28 mouse cellular contexts compared by ENCODE assay signal in genomic region chr16:13907297-13907696, GRCm38 (mm10).
"Had no signal": no experiment of that assay in that cellular context is flagged by ENCODE, and none has a peak within 500 bp of the region (broad histone marks: within the 10 kb centered on the region; RNA-seq: fewer than 3 reads in every experiment).

No protein-coding gene starts in this region.

- DNase-seq: gastrocnemius, postnatal 14 days; gastrocnemius, postnatal 36 days; heart, adult 11 months; heart, postnatal 10 days; heart, postnatal 4 days; kidney, adult 11 months; kidney, adult 2 months; kidney, adult 9 months; kidney, postnatal 10 days; kidney, postnatal 25 days; layer of hippocampus, adult 9-11 months; layer of hippocampus, postnatal 36 days; liver; liver, embryonic 13.5 days; liver, postnatal 0 days had no signal

- H3K9ac ChIP-seq: heart, embryonic 12.5 days; hindbrain, embryonic 12.5 days; hindbrain, embryonic 14.5 days; intestine, embryonic 15.5 days; limb, embryonic 12.5 days; liver, embryonic 13.5 days; liver, embryonic 15.5 days; liver, postnatal 0 days had no signal

- H3K27ac ChIP-seq: heart, embryonic 10.5 days; hindbrain, embryonic 10.5 days; hindbrain, embryonic 12.5 days; hindbrain, embryonic 14.5 days; intestine, embryonic 15.5 days; left cerebral cortex, adult 2 months; limb, embryonic 10.5 days; limb, embryonic 12.5 days; liver, embryonic 13.5 days; liver, embryonic 15.5 days had no signal

- H3K9me3 ChIP-seq: heart, embryonic 10.5 days; heart, embryonic 12.5 days; hindbrain, embryonic 10.5 days; hindbrain, embryonic 12.5 days; intestine, embryonic 15.5 days; limb, embryonic 10.5 days; limb, embryonic 12.5 days; liver, embryonic 13.5 days; liver, embryonic 15.5 days had no signal

- H3K4me1 ChIP-seq: heart, embryonic 10.5 days; limb, embryonic 12.5 days had no signal

- H3K27me3 ChIP-seq: heart, embryonic 12.5 days; hindbrain, embryonic 12.5 days; intestine, embryonic 15.5 days; limb, embryonic 12.5 days; liver, embryonic 13.5 days; liver, embryonic 15.5 days had no signal

- ATAC-seq: hindbrain, embryonic 16.5 days; inflammation-experienced regulatory T-cells, adult 6 months; intestine, embryonic 15.5 days; liver, postnatal 0 days had no signal

- H3K4me2 ChIP-seq: heart, embryonic 12.5 days; hindbrain, embryonic 12.5 days; hindbrain, embryonic 14.5 days; intestine, embryonic 15.5 days; limb, embryonic 12.5 days; liver, embryonic 11.5 days; liver, embryonic 13.5 days; liver, embryonic 15.5 days had no signal

- H3K4me3 ChIP-seq: heart, embryonic 10.5 days; heart, embryonic 12.5 days; hindbrain, embryonic 10.5 days; hindbrain, embryonic 12.5 days; intestine, embryonic 15.5 days; left cerebral cortex, adult 2 months; limb, embryonic 10.5 days; limb, embryonic 12.5 days; liver, embryonic 13.5 days; liver, embryonic 15.5 days had no signal

- H3K36me3 ChIP-seq: heart, embryonic 10.5 days; heart, embryonic 12.5 days; hindbrain, embryonic 10.5 days; hindbrain, embryonic 12.5 days; intestine, embryonic 15.5 days; limb, embryonic 10.5 days; limb, embryonic 12.5 days; liver, embryonic 13.5 days; liver, embryonic 15.5 days had no signal
